Mouse (Mus musculus) liver, postnatal 0 days (tissue): ENCODE results near the gene Scrt2.

Experiments used
- CTCF ChIP-seq: sonication (generic); IDR thresholded peaks from 2 replicates; pipeline ENCODE4 v1.5.1; 2016; ENCODE audit warnings: antibody characterized with exemption, low read depth
- EP300 ChIP-seq: IDR thresholded peaks from 2 replicates; pipeline ENCODE4 v1.6.1; 2016; ENCODE audit warnings: antibody characterized with exemption, low read depth, mild to moderate bottlenecking

DNA sequence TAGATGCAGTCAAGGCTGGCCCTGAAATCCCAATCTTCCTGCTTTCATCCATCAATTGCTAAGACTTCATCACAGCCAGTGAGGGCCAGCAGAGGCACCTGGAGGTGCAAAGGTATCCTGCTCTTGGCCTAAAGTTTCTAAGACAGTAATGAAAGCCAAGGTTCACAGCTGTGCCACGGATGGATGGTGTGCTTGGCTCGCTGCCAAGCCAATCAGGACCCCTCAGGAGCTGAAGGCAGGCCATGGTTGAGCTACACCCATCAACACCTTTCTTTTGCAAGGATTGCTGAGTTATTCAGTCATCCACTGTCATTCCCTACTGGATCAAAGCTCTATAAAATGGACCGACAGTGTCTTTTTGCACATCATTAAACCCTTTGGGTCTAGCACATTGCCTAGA is 18.2 kb downstream of the Scrt2 start:
- TF ChIP-seq CTCF (no peak), EP300 (no peak)
